Mouse (Mus musculus): ENCODE data around the gene Gpr82. TPM values are rescaled to one million over a fixed set of nuclear protein-coding genes. Genes with fewer than 3 reads are reported as not detected.

The Gpr82 gene
- polyA plus RNA-seq, 1 experiment from 2014 or later = 0.66 TPM

DNA sequence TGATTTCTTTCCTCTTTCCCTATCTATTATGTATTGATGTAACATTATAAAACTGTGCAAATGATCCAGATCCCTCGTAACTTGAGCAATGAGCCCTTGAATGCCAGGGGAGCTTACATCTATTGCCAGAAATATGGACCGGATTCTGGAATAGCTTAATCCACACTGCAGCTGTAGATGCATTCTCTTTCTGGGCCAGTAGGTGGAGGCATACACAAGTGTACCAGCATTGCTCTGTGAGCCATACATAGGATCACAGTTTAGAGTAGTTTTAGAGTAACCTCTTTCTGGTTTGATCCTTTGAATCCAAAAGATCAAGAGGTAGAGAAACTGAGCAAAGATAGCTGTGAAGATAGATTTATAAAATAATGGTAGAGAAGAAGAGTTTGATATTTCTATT is 49.0 kb downstream of the Gpr82 start:
- no peak overlapping the region for H3K4me3 ChIP-seq
- no peaks in the 10 kb centered on the region for H3K36me3 ChIP-seq (replicated peaks)
- WGBS = 42% methylated on average over 2 of the region's 2 CpGs
- H3K27me3 ChIP-seq (replicated peaks) = no peaks in the 10 kb centered on the region
- no peak overlapping the region for H3K9ac ChIP-seq
- H3K4me2 ChIP-seq = no peak overlapping the region
- H3K27ac ChIP-seq = no peak overlapping the region
- peak; percentile 72; the same call in 1 of the 2 replicates for ATAC-seq (replicated peaks)
- no peaks in the 10 kb centered on the region for H3K9me3 ChIP-seq
- H3K4me1 ChIP-seq = no peaks in the 10 kb centered on the region

Small RNA genes within 50 kb of the gene (microRNA-seq; reads per million reads assigned to microRNA genes)
- not detected for gene Gm25246

Other genes starting within 250 kb of the Gpr82 start
- 0.18 and 0.26 TPM in 2 replicates for gene Nyx, start 195.3 kb upstream of the Gpr82 start, polyA plus RNA-seq (2015; fragmentation: Nextera tagmentation; extraction: Ambion mirVana)
- 2.6 and 3.7 TPM in 2 replicates for gene Gpr34, start 29.3 kb upstream of the Gpr82 start, polyA plus RNA-seq (2015; fragmentation: Nextera tagmentation; extraction: Ambion mirVana)
- gene Cask, start 190.0 kb downstream of the Gpr82 start, polyA plus RNA-seq (2015; fragmentation: Nextera tagmentation; extraction: Ambion mirVana) = 71.1 and 71.5 TPM in 2 replicates

Data from midbrain, embryonic 15.5 days (tissue).